Mouse (Mus musculus): ENCODE measurements around the gene Dock7. TPM values are rescaled to one million over a fixed set of nuclear protein-coding genes. Genes with fewer than 3 reads are reported as not detected.

The Dock7 gene
- polyA plus RNA-seq, 1 experiment from 2014 or later: 108 TPM

DNA sequence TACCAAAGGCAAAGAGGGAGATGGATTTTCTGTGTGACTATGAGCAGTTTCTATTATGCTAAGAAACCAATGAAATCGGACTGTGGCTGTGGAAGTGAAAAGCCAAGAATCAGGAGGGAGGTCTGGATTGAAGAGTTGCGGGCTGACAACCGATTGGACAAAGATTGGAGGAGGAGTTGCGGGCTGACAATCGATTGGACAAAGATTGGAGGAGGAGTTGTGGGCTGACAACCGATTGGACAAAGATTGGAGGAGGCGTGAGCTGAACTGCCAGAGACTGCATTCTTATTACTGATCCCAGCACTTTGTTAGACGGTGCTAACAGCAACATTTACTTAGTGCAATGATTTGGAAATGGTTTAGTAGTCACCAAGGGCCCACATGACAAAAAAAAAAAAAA is 12.6 kb upstream of the Dock7 start:
- H3K9me3 ChIP-seq (ENCODE audit: control insufficient read depth, low read length): no peaks in the 10 kb centered on the region
- H3K4me2 ChIP-seq (ENCODE audit: low read depth, low read length, severe bottlenecking): no peak overlapping the region
- no peaks in the 10 kb centered on the region for H3K36me3 ChIP-seq (ENCODE audit: control insufficient read depth, insufficient read depth, low read length)
- no peaks in the 10 kb centered on the region for H3K27me3 ChIP-seq (ENCODE audit: control insufficient read depth, insufficient read depth, low read length)
- H3K4me3 ChIP-seq (ENCODE audit: low read depth, low read length): no peak overlapping the region
- no peak for ATAC-seq (replicated peaks; ENCODE audit: low FRiP score)
- no peak overlapping the region for H3K9ac ChIP-seq (ENCODE audit: low read length)
- DNase-seq (ENCODE audit: low spot score): no peak
- H3K27ac ChIP-seq (ENCODE audit: low read depth, low read length): no peak overlapping the region
- no peaks in the 10 kb centered on the region; the same call in 1 of the 2 replicates for H3K4me1 ChIP-seq (replicated peaks; ENCODE audit: control insufficient read depth, insufficient read depth, low read length)
- WGBS: 90% methylated on average over 8 of the region's 8 CpGs

DNA sequence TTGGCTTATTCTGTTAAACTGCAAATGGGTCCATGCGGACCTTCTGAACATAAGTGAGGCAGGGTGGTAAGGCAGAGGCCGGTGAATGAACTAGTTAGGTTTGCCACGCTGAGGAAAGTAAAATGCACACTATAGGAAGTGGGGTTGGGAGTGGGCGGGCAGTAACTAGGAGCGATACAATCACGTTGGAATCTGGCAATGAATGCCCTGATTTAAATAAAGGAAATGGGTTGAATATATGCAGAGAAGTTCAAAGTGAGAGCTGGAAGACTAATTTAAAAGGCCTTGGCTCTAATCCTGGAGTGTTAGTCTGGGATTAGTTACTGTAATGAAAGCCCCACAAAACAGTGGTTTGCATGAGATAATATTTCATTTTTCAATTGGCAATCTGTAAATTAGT is 12.0 kb upstream of the Dock7 start:
- no peak for DNase-seq (ENCODE audit: low spot score)
- 59% methylated on average over 6 of the region's 6 CpGs for WGBS
- Histone ChIP-seq H3K9me3 (ENCODE audit: control insufficient read depth, low read length) (no peaks in the 10 kb centered on the region), H3K27me3 (ENCODE audit: control insufficient read depth, insufficient read depth, low read length) (no peaks in the 10 kb centered on the region), H3K4me2 (ENCODE audit: low read depth, low read length, severe bottlenecking) (no peak overlapping the region), H3K36me3 (ENCODE audit: control insufficient read depth, insufficient read depth, low read length) (no peaks in the 10 kb centered on the region), H3K4me1 (replicated peaks; ENCODE audit: control insufficient read depth, insufficient read depth, low read length) (no peaks in the 10 kb centered on the region; the same call in 1 of the 2 replicates), H3K4me3 (ENCODE audit: low read depth, low read length) (no peak overlapping the region), H3K9ac (ENCODE audit: low read length) (no peak overlapping the region), H3K27ac (ENCODE audit: low read depth, low read length) (no peak overlapping the region)
- no peak for ATAC-seq (replicated peaks; ENCODE audit: low FRiP score)

- Histone ChIP-seq H3K27me3 (ENCODE audit: control insufficient read depth, insufficient read depth, low read length) (no peaks in the 10 kb centered on the region), H3K27ac (ENCODE audit: low read depth, low read length) (no peak overlapping the region), H3K36me3 (ENCODE audit: control insufficient read depth, insufficient read depth, low read length) (no peaks in the 10 kb centered on the region), H3K4me2 (ENCODE audit: low read depth, low read length, severe bottlenecking) (no peak overlapping the region), H3K4me3 (ENCODE audit: low read depth, low read length) (no peak overlapping the region), H3K4me1 (replicated peaks; ENCODE audit: control insufficient read depth, insufficient read depth, low read length) (no peaks in the 10 kb centered on the region; the same call in 1 of the 2 replicates), H3K9me3 (ENCODE audit: control insufficient read depth, low read length) (no peaks in the 10 kb centered on the region), H3K9ac (ENCODE audit: low read length) (no peak overlapping the region)
- ATAC-seq (replicated peaks; ENCODE audit: low FRiP score) (no peak), DNase-seq (ENCODE audit: low spot score) (no peak)
- 90% methylated on average over 9 of the region's 9 CpGs for WGBS
Measured at GRCm38 (mm10) chr4:99131227-99131653, 10.5 kb upstream of the Dock7 start.

DNA sequence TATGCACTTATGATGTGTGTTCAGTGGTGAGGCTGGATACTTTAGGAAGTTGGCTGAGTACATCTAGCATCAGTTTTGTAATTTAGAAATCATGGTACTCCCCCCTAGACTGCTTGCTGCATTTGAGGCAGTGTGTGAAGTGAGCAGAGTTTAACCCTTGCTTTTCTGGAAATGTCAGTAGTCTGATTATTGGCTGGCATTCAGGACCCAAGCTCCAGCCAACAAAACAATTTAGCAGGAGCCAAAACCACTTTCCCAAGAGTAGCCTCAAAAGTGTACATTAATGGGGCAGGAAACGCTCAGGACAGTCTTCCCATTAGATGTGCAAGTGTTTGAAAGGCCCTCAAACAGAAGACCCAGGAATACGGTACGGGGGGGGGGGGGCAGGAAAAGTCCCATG is 2.8 kb upstream of the Dock7 start:
- WGBS: 52% methylated on average over 3 of the region's 3 CpGs
- Histone ChIP-seq H3K36me3 (ENCODE audit: control insufficient read depth, insufficient read depth, low read length) (no peaks in the 10 kb centered on the region), H3K27me3 (ENCODE audit: control insufficient read depth, insufficient read depth, low read length) (0 out of 2 replicates have a peak, but pooled peaks cover 2% of the 10 kb centered on the region), H3K9me3 (ENCODE audit: control insufficient read depth, low read length) (no peaks in the 10 kb centered on the region), H3K9ac (ENCODE audit: low read length) (no peak overlapping the region), H3K4me2 (ENCODE audit: low read depth, low read length, severe bottlenecking) (no peak overlapping the region), H3K27ac (ENCODE audit: low read depth, low read length) (no peak overlapping the region), H3K4me1 (replicated peaks; ENCODE audit: control insufficient read depth, insufficient read depth, low read length) (peaks cover 4% of the 10 kb centered on the region), H3K4me3 (ENCODE audit: low read depth, low read length) (no peak overlapping the region)
- no peak for ATAC-seq (replicated peaks; ENCODE audit: low FRiP score)
- DNase-seq (ENCODE audit: low spot score): no peak

DNA sequence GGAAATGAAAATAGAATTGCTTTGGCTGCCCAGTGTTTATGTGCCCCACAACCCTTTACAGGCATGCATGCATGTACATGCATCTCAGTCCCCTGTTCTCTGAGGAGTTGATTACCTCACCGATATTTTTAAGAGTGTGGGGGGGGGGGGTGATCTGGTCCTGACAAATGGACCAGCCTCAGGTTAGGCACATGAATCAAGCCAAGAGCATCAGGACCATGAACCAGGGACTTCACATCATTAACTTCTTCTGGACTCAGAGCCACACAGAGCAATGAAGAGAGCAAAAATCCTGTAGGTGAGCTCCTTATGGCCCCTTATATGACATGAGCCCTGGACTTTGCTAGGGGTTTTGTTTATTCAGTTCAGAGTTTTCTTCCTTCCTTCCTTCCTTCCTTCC is 2.1 kb upstream of the Dock7 start:
- H3K9me3 ChIP-seq (ENCODE audit: control insufficient read depth, low read length): no peaks in the 10 kb centered on the region
- WGBS: 78% methylated on average over 1 of the region's 1 CpGs

GRCm38 (mm10) chr4:99122047-99122446 is 1.3 kb upstream of the Dock7 start:
- no peak for DNase-seq (ENCODE audit: low spot score)
- H3K9ac ChIP-seq (ENCODE audit: low read length): no peak overlapping the region
- ATAC-seq (replicated peaks; ENCODE audit: low FRiP score): no peak
- 0 out of 2 replicates have a peak, but pooled peaks cover 2% of the 10 kb centered on the region for H3K27me3 ChIP-seq (ENCODE audit: control insufficient read depth, insufficient read depth, low read length)
- H3K4me1 ChIP-seq (replicated peaks; ENCODE audit: control insufficient read depth, insufficient read depth, low read length): peaks cover 4% of the 10 kb centered on the region
- no peak overlapping the region for H3K4me2 ChIP-seq (ENCODE audit: low read depth, low read length, severe bottlenecking)
- no peaks in the 10 kb centered on the region for H3K9me3 ChIP-seq (ENCODE audit: control insufficient read depth, low read length)
- H3K36me3 ChIP-seq (ENCODE audit: control insufficient read depth, insufficient read depth, low read length): no peaks in the 10 kb centered on the region
- 75% methylated on average over 3 of the region's 3 CpGs for WGBS
- H3K27ac ChIP-seq (ENCODE audit: low read depth, low read length): no peak overlapping the region
- H3K4me3 ChIP-seq (ENCODE audit: low read depth, low read length): no peak overlapping the region

More for the DNA sequence above, 2.1 kb upstream of the Dock7 start:
- DNase-seq (ENCODE audit: low spot score): no peak
- H3K36me3 ChIP-seq (ENCODE audit: control insufficient read depth, insufficient read depth, low read length): no peaks in the 10 kb centered on the region
- ATAC-seq (replicated peaks; ENCODE audit: low FRiP score): no peak
- H3K9ac ChIP-seq (ENCODE audit: low read length): no peak overlapping the region
- H3K4me1 ChIP-seq (replicated peaks; ENCODE audit: control insufficient read depth, insufficient read depth, low read length): peaks cover 4% of the 10 kb centered on the region
- H3K27ac ChIP-seq (ENCODE audit: low read depth, low read length): no peak overlapping the region
- no peak overlapping the region for H3K4me3 ChIP-seq (ENCODE audit: low read depth, low read length)
- 0 out of 2 replicates have a peak, but pooled peaks cover 2% of the 10 kb centered on the region for H3K27me3 ChIP-seq (ENCODE audit: control insufficient read depth, insufficient read depth, low read length)
- no peak overlapping the region for H3K4me2 ChIP-seq (ENCODE audit: low read depth, low read length, severe bottlenecking)

DNA sequence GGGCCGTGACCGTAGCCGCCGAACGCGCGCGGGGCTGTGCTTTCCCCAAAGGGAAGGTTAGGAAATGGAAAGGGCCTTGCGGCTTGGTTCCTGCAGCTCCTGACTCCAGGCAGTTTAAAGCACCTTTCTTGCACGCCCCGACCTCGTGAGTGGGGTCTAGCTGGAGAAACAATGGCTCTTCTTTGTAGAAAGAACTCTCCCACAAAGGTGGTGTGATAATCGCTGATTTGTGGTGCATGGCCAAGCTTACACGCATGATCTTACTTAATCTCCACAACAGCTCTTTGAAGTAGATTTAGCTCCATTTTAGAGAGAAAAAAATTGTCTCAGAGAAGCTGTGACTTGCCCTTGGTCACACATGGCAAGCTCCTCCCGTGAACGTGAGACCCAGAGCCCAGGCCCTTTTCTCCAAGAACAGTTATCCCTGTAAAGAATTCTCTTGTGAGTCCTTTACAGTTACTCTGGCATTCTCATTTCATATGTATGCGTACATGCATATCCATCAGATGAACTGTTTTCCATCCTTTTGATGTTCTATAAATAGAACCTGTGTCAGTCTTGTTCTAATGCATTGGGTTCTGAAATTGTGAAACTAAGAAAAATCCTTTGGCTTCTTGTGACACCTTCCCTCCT is 524 bp upstream of the Dock7 start:
- H3K27me3 ChIP-seq (ENCODE audit: control insufficient read depth, insufficient read depth, low read length): 0 out of 2 replicates have a peak, but pooled peaks cover 2% of the 10 kb centered on the region
- ATAC-seq (replicated peaks; ENCODE audit: low FRiP score) (no peak), DNase-seq (ENCODE audit: low spot score) (no peak)
- peak overlapping the region; percentile 83 for H3K4me2 ChIP-seq (ENCODE audit: low read depth, low read length, severe bottlenecking)
- H3K4me3 ChIP-seq (ENCODE audit: low read depth, low read length): peak overlapping the region; percentile 94
- no peaks in the 10 kb centered on the region for H3K36me3 ChIP-seq (ENCODE audit: control insufficient read depth, insufficient read depth, low read length)
- no peaks in the 10 kb centered on the region for H3K9me3 ChIP-seq (ENCODE audit: control insufficient read depth, low read length)
- WGBS: 3% methylated on average over 17 of the region's 17 CpGs
- no peak overlapping the region for H3K27ac ChIP-seq (ENCODE audit: low read depth, low read length)
- H3K4me1 ChIP-seq (replicated peaks; ENCODE audit: control insufficient read depth, insufficient read depth, low read length): peaks cover 7% of the 10 kb centered on the region
- peak overlapping the region; percentile 99 for H3K9ac ChIP-seq (ENCODE audit: low read length)

- Histone ChIP-seq H3K4me2 (ENCODE audit: low read depth, low read length, severe bottlenecking) (peak overlapping the region; percentile 53), H3K4me1 (replicated peaks; ENCODE audit: control insufficient read depth, insufficient read depth, low read length) (peaks cover 7% of the 10 kb centered on the region), H3K9ac (ENCODE audit: low read length) (peak overlapping the region; percentile 21; the same call in 1 of the 2 replicates), H3K36me3 (ENCODE audit: control insufficient read depth, insufficient read depth, low read length) (no peaks in the 10 kb centered on the region), H3K27ac (ENCODE audit: low read depth, low read length) (no peak overlapping the region), H3K9me3 (ENCODE audit: control insufficient read depth, low read length) (no peaks in the 10 kb centered on the region), H3K27me3 (ENCODE audit: control insufficient read depth, insufficient read depth, low read length) (0 out of 2 replicates have a peak, but pooled peaks cover 2% of the 10 kb centered on the region), H3K4me3 (ENCODE audit: low read depth, low read length) (peak overlapping the region; percentile 9; the same call in 1 of the 2 replicates)
- ATAC-seq (replicated peaks; ENCODE audit: low FRiP score): no peak
- no peak for DNase-seq (ENCODE audit: low spot score)
- WGBS: 65% methylated on average over 5 of the region's 5 CpGs
Measured at GRCm38 (mm10) chr4:99119051-99119450, 1.7 kb downstream of the Dock7 start.

GRCm38 (mm10) chr4:99115797-99116196 is 4.9 kb downstream of the Dock7 start:
- DNase-seq (ENCODE audit: low spot score) (no peak), ATAC-seq (replicated peaks; ENCODE audit: low FRiP score) (no peak)
- no peak overlapping the region for H3K27ac ChIP-seq (ENCODE audit: low read depth, low read length)
- H3K36me3 ChIP-seq (ENCODE audit: control insufficient read depth, insufficient read depth, low read length): no peaks in the 10 kb centered on the region
- WGBS: 84% methylated on average over 9 of the region's 9 CpGs
- peaks cover 7% of the 10 kb centered on the region for H3K4me1 ChIP-seq (replicated peaks; ENCODE audit: control insufficient read depth, insufficient read depth, low read length)
- H3K27me3 ChIP-seq (ENCODE audit: control insufficient read depth, insufficient read depth, low read length): no peaks in the 10 kb centered on the region
- H3K4me3 ChIP-seq (ENCODE audit: low read depth, low read length): no peak overlapping the region
- no peaks in the 10 kb centered on the region for H3K9me3 ChIP-seq (ENCODE audit: control insufficient read depth, low read length)
- no peak overlapping the region for H3K4me2 ChIP-seq (ENCODE audit: low read depth, low read length, severe bottlenecking)
- H3K9ac ChIP-seq (ENCODE audit: low read length): no peak overlapping the region
